Mouse (Mus musculus): ENCODE measurements at regions not wholly inside any gene's neighbourhood (a gene's known extent, or its start where the extent isn't known, plus 50 kb on each side); places are given as distances from the start of the nearest gene placed in this dataset.

GRCm38 (mm10) chr16:50841677-50842580, 251.0 kb upstream of the Ccdc54 start:
- Histone ChIP-seq H3K27me3 (ENCODE audit: control insufficient read depth, insufficient read depth, low read depth, low read length) (no peaks in the 10 kb centered on the region), H3K4me1 (ENCODE audit: control insufficient read depth, insufficient read depth, low read length) (peaks cover 6% of the 10 kb centered on the region; the same call in 1 of the 2 replicates), H3K27ac (ENCODE audit: low read length) (no peak overlapping the region; the same call in 1 of the 2 replicates), H3K9ac (ENCODE audit: low read depth, low read length) (0 out of 2 replicates have a peak overlapping the region, but pooled peaks have one; percentile 15), H3K4me2 (ENCODE audit: low read length) (peak overlapping the region; percentile 32), H3K36me3 (ENCODE audit: control insufficient read depth, insufficient read depth, low read length) (no peaks in the 10 kb centered on the region), H3K4me3 (ENCODE audit: low read depth, low read length) (no peak overlapping the region; the same call in 1 of the 2 replicates), H3K9me3 (replicated peaks; ENCODE audit: control insufficient read depth, low read length, poor library complexity, severe bottlenecking) (no peaks in the 10 kb centered on the region)
- ATAC-seq = peak; percentile 93
- WGBS = 29% methylated on average over 15 of the region's 15 CpGs

GRCm38 (mm10) chr16:50841205-50841604, 250.3 kb upstream of the Ccdc54 start:
- Histone ChIP-seq H3K4me2 (ENCODE audit: low read length) (no peak overlapping the region), H3K36me3 (ENCODE audit: control insufficient read depth, insufficient read depth, low read length) (no peaks in the 10 kb centered on the region), H3K9ac (ENCODE audit: low read depth, low read length) (no peak overlapping the region), H3K9me3 (replicated peaks; ENCODE audit: control insufficient read depth, low read length, poor library complexity, severe bottlenecking) (no peaks in the 10 kb centered on the region), H3K4me1 (ENCODE audit: control insufficient read depth, insufficient read depth, low read length) (peaks cover 6% of the 10 kb centered on the region; the same call in 1 of the 2 replicates), H3K4me3 (ENCODE audit: low read depth, low read length) (no peak overlapping the region), H3K27me3 (ENCODE audit: control insufficient read depth, insufficient read depth, low read depth, low read length) (no peaks in the 10 kb centered on the region), H3K27ac (ENCODE audit: low read length) (no peak overlapping the region)
- no peak for ATAC-seq
- 62% methylated on average over 10 of the region's 10 CpGs for WGBS

- no peaks in the 10 kb centered on the region for H3K27me3 ChIP-seq (ENCODE audit: control insufficient read depth, insufficient read depth, low read depth, low read length)
- H3K9me3 ChIP-seq (replicated peaks; ENCODE audit: control insufficient read depth, low read length, poor library complexity, severe bottlenecking) = no peaks in the 10 kb centered on the region
- no peak overlapping the region for H3K27ac ChIP-seq (ENCODE audit: low read length)
- H3K36me3 ChIP-seq (ENCODE audit: control insufficient read depth, insufficient read depth, low read length) = no peaks in the 10 kb centered on the region
- H3K4me3 ChIP-seq (ENCODE audit: low read depth, low read length) = no peak overlapping the region
- WGBS = 67% methylated on average over 9 of the region's 9 CpGs
- no peak for ATAC-seq
- no peak overlapping the region for H3K4me2 ChIP-seq (ENCODE audit: low read length)
- H3K4me1 ChIP-seq (ENCODE audit: control insufficient read depth, insufficient read depth, low read length) = peaks cover 6% of the 10 kb centered on the region; the same call in 1 of the 2 replicates
- no peak overlapping the region for H3K9ac ChIP-seq (ENCODE audit: low read depth, low read length)
Measured at GRCm38 (mm10) chr16:50839665-50840064, 248.7 kb upstream of the Ccdc54 start.

GRCm38 (mm10) chr16:50837416-50837815, 246.5 kb upstream of the Ccdc54 start:
- 70% methylated on average over 9 of the region's 9 CpGs for WGBS
- H3K36me3 ChIP-seq (ENCODE audit: control insufficient read depth, insufficient read depth, low read length) = no peaks in the 10 kb centered on the region
- H3K4me2 ChIP-seq (ENCODE audit: low read length) = no peak overlapping the region
- no peaks in the 10 kb centered on the region for H3K9me3 ChIP-seq (replicated peaks; ENCODE audit: control insufficient read depth, low read length, poor library complexity, severe bottlenecking)
- no peak overlapping the region for H3K9ac ChIP-seq (ENCODE audit: low read depth, low read length)
- H3K27ac ChIP-seq (ENCODE audit: low read length) = no peak overlapping the region
- no peaks in the 10 kb centered on the region for H3K27me3 ChIP-seq (ENCODE audit: control insufficient read depth, insufficient read depth, low read depth, low read length)
- ATAC-seq = no peak
- no peak overlapping the region for H3K4me3 ChIP-seq (ENCODE audit: low read depth, low read length)
- H3K4me1 ChIP-seq (ENCODE audit: control insufficient read depth, insufficient read depth, low read length) = peaks cover 6% of the 10 kb centered on the region; the same call in 1 of the 2 replicates

- no peak overlapping the region for H3K4me3 ChIP-seq (ENCODE audit: low read depth, low read length)
- no peaks in the 10 kb centered on the region for H3K27me3 ChIP-seq (ENCODE audit: control insufficient read depth, insufficient read depth, low read depth, low read length)
- no peaks in the 10 kb centered on the region for H3K36me3 ChIP-seq (ENCODE audit: control insufficient read depth, insufficient read depth, low read length)
- 65% methylated on average over 4 of the region's 4 CpGs for WGBS
- H3K9ac ChIP-seq (ENCODE audit: low read depth, low read length) = no peak overlapping the region
- H3K9me3 ChIP-seq (replicated peaks; ENCODE audit: control insufficient read depth, low read length, poor library complexity, severe bottlenecking) = no peaks in the 10 kb centered on the region
- ATAC-seq = no peak
- no peak overlapping the region for H3K4me2 ChIP-seq (ENCODE audit: low read length)
- no peak overlapping the region for H3K27ac ChIP-seq (ENCODE audit: low read length)
- H3K4me1 ChIP-seq (ENCODE audit: control insufficient read depth, insufficient read depth, low read length) = peaks cover 6% of the 10 kb centered on the region; the same call in 1 of the 2 replicates
Measured at GRCm38 (mm10) chr16:50836457-50836856, 245.5 kb upstream of the Ccdc54 start.

DNA sequence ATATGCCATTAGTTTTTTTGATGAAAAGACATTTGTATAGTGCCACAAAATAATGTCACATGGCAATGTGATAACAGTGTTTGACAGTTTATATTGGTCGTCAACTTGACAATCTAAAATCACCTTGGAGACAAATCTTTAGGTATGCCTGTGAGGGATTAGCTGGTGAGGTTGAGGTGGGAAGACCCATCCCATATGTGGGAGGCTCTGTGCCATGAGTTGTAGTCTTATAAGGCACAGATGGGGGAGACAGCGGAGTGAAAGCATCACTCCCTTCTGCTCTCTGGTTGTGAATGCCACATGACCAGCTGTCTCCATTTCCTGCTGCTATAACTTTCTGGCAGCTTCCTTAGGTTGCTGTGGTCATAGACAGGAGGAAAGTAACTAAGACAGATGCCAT, 242.4 kb upstream of the Ccdc54 start:
- Histone ChIP-seq H3K4me3 (ENCODE audit: low read depth, low read length) (no peak overlapping the region), H3K4me1 (ENCODE audit: control insufficient read depth, insufficient read depth, low read length) (peaks cover 6% of the 10 kb centered on the region; the same call in 1 of the 2 replicates), H3K27ac (ENCODE audit: low read length) (no peak overlapping the region), H3K9ac (ENCODE audit: low read depth, low read length) (no peak overlapping the region), H3K36me3 (ENCODE audit: control insufficient read depth, insufficient read depth, low read length) (no peaks in the 10 kb centered on the region), H3K27me3 (ENCODE audit: control insufficient read depth, insufficient read depth, low read depth, low read length) (no peaks in the 10 kb centered on the region), H3K4me2 (ENCODE audit: low read length) (no peak overlapping the region), H3K9me3 (replicated peaks; ENCODE audit: control insufficient read depth, low read length, poor library complexity, severe bottlenecking) (no peaks in the 10 kb centered on the region)
- 98% methylated on average over 2 of the region's 2 CpGs for WGBS
- ATAC-seq = no peak

GRCm38 (mm10) chr16:50822352-50822751, 231.4 kb upstream of the Ccdc54 start:
- no peak overlapping the region for H3K4me2 ChIP-seq (ENCODE audit: low read length)

GRCm38 (mm10) chr16:50814626-50815025, 223.7 kb upstream of the Ccdc54 start:
- Histone ChIP-seq H3K27ac (ENCODE audit: low read length) (no peak overlapping the region), H3K4me3 (ENCODE audit: low read depth, low read length) (no peak overlapping the region), H3K9me3 (replicated peaks; ENCODE audit: control insufficient read depth, low read length, poor library complexity, severe bottlenecking) (no peaks in the 10 kb centered on the region), H3K4me2 (ENCODE audit: low read length) (no peak overlapping the region), H3K4me1 (ENCODE audit: control insufficient read depth, insufficient read depth, low read length) (no peaks in the 10 kb centered on the region), H3K27me3 (ENCODE audit: control insufficient read depth, insufficient read depth, low read depth, low read length) (no peaks in the 10 kb centered on the region), H3K36me3 (ENCODE audit: control insufficient read depth, insufficient read depth, low read length) (no peaks in the 10 kb centered on the region), H3K9ac (ENCODE audit: low read depth, low read length) (no peak overlapping the region)
- 74% methylated on average over 4 of the region's 4 CpGs for WGBS
- ATAC-seq = no peak

More at GRCm38 (mm10) chr16:50822352-50822751, 231.4 kb upstream of the Ccdc54 start:
- H3K4me1 ChIP-seq (ENCODE audit: control insufficient read depth, insufficient read depth, low read length) = 0 out of 2 replicates have a peak, but pooled peaks cover 3% of the 10 kb centered on the region
- H3K27ac ChIP-seq (ENCODE audit: low read length) = no peak overlapping the region
- no peaks in the 10 kb centered on the region for H3K36me3 ChIP-seq (ENCODE audit: control insufficient read depth, insufficient read depth, low read length)
- no peak overlapping the region for H3K4me3 ChIP-seq (ENCODE audit: low read depth, low read length)
- no peak for ATAC-seq
- H3K27me3 ChIP-seq (ENCODE audit: control insufficient read depth, insufficient read depth, low read depth, low read length) = no peaks in the 10 kb centered on the region
- 73% methylated on average over 7 of the region's 7 CpGs for WGBS
- no peak overlapping the region for H3K9ac ChIP-seq (ENCODE audit: low read depth, low read length)
- no peaks in the 10 kb centered on the region for H3K9me3 ChIP-seq (replicated peaks; ENCODE audit: control insufficient read depth, low read length, poor library complexity, severe bottlenecking)

- peaks cover 3% of the 10 kb centered on the region; the same call in 1 of the 2 replicates for H3K4me1 ChIP-seq (ENCODE audit: control insufficient read depth, insufficient read depth, low read length)
- no peak overlapping the region for H3K4me3 ChIP-seq (ENCODE audit: low read depth, low read length)
- 48% methylated on average over 10 of the region's 10 CpGs for WGBS
- H3K36me3 ChIP-seq (ENCODE audit: control insufficient read depth, insufficient read depth, low read length) = no peaks in the 10 kb centered on the region
- no peak overlapping the region for H3K27ac ChIP-seq (ENCODE audit: low read length)
- ATAC-seq = peak; percentile 87
- no peak overlapping the region for H3K9ac ChIP-seq (ENCODE audit: low read depth, low read length)
- H3K4me2 ChIP-seq (ENCODE audit: low read length) = no peak overlapping the region
- H3K27me3 ChIP-seq (ENCODE audit: control insufficient read depth, insufficient read depth, low read depth, low read length) = no peaks in the 10 kb centered on the region
- H3K9me3 ChIP-seq (replicated peaks; ENCODE audit: control insufficient read depth, low read length, poor library complexity, severe bottlenecking) = no peaks in the 10 kb centered on the region
Measured at GRCm38 (mm10) chr16:50799145-50799794, 208.3 kb upstream of the Ccdc54 start.
